Mouse (Mus musculus): Measurements from ENCODE around the gene Olfr164. TPM values are rescaled to one million over a fixed set of nuclear protein-coding genes. Genes with fewer than 3 reads are reported as not detected.

Gene Olfr164
- total RNA-seq (2021) = not detected

GRCm38 (mm10) chr16:19313964-19314363, at the start of gene Olfr164:
TSS of gene Olfr164 (minus strand) at chr16:19314064.
- intact Hi-C loops (cut with DNase I) = no loop called here
- DNase-seq (ENCODE audit: low spot score in 2 of 2) = no peak

GRCm38 (mm10) chr16:19349111-19349510, 35.2 kb upstream of the Olfr164 start:
- intact Hi-C loops (cut with DNase I) = no loop called here
- no peak for DNase-seq (ENCODE audit: low spot score in 2 of 2)

GRCm38 (mm10) chr16:19263235-19263634, 50.6 kb downstream of the Olfr164 start:
- no peak for DNase-seq (ENCODE audit: low spot score in 2 of 2)
- intact Hi-C loops (cut with DNase I) = no loop called here

GRCm38 (mm10) chr16:19260780-19261179, 53.1 kb downstream of the Olfr164 start:
- DNase-seq (ENCODE audit: low spot score in 2 of 2) = no peak
- intact Hi-C loops (cut with DNase I) = no loop called here

GRCm38 (mm10) chr16:19245835-19246234, 68.0 kb downstream of the Olfr164 start:
- intact Hi-C loops (cut with DNase I) = loop anchor here (10.0 kb wide), 1 partner anchor 151 kb away; no protein-coding TSS in a partner anchor
- no peak for DNase-seq (ENCODE audit: low spot score in 2 of 2)

GRCm38 (mm10) chr16:19241539-19242025, 72.3 kb downstream of the Olfr164 start:
- intact Hi-C loops (cut with DNase I) = loop anchor here (10.0 kb wide), 1 partner anchor 147 kb away; no protein-coding TSS in a partner anchor
- DNase-seq (ENCODE audit: low spot score in 2 of 2) = no peak

GRCm38 (mm10) chr16:19240792-19241538, 72.9 kb downstream of the Olfr164 start:
- intact Hi-C loops (cut with DNase I) = loop anchor here (10.0 kb wide), 1 partner anchor 146 kb away; no protein-coding TSS in a partner anchor
- no peak for DNase-seq (ENCODE audit: low spot score in 2 of 2)

GRCm38 (mm10) chr16:19236719-19237118, 77.1 kb downstream of the Olfr164 start:
- intact Hi-C loops (cut with DNase I) = no loop called here
- no peak for DNase-seq (ENCODE audit: low spot score in 2 of 2)

Small RNA genes within 50 kb of the gene (microRNA-seq; reads per million reads assigned to microRNA genes)
- gene Gm23612 = 0 reads per million in 2 experiments

Other genes starting within 250 kb of the Olfr164 start
- gene Olfr165, start 109.1 kb upstream of the Olfr164 start, total RNA-seq (2021) = not detected
- not detected for gene Olfr166, start 169.6 kb upstream of the Olfr164 start, total RNA-seq (2021)
- gene Olfr167, start 208.2 kb upstream of the Olfr164 start, total RNA-seq (2021) = not detected
- gene Olfr168, start 221.5 kb upstream of the Olfr164 start, total RNA-seq (2021) = not detected

All from left cerebral cortex, postnatal 25 days (tissue).